ENCODE assay signal across 7 mouse cellular contexts in genomic region chr9:48537616-48538015, GRCm38 (mm10). TPM values are rescaled to one million over a fixed set of nuclear protein-coding genes. Genes with fewer than 3 reads are reported as not detected.
DNase-seq lines count a peak whose midpoint lies in the region; ATAC-seq lines count a peak whose summit lies in the region.
"Not testable (repeated sequence)": the region's sequence is repeated elsewhere in the genome, so short reads cannot be mapped to it uniquely, and the experiment has no call there.

No protein-coding gene starts in this region.

- peaks cover 19% of the 10 kb centered on the region for H3K4me1 ChIP-seq in embryonic facial prominence, embryonic 10.5 days
- not testable (repeated sequence) for H3K4me1 ChIP-seq in forebrain, embryonic 15.5 days; hindbrain, embryonic 12.5 days; midbrain, embryonic 12.5 days
- peaks cover 23% of the 10 kb centered on the region for H3K4me1 ChIP-seq in limb, embryonic 10.5 days

- DNase-seq in embryonic facial prominence, embryonic 10.5 days (ENCODE audit: low spot score); limb, embryonic 10.5 days (ENCODE audit: low spot score): not testable (repeated sequence)
- DNase-seq in naive thymus-derived CD4-positive, alpha-beta T cell, adult 2 months (ENCODE audit: low read depth): peak; percentile 37
- DNase-seq in retina, postnatal 1 day: peak; percentile 16

- 38% methylated on average over 1 of the region's 1 CpGs for WGBS in embryonic facial prominence, embryonic 10.5 days
- WGBS in forebrain, embryonic 15.5 days: 23% methylated on average over 1 of the region's 1 CpGs
- 13% methylated on average over 1 of the region's 1 CpGs for WGBS in hindbrain, embryonic 12.5 days
- 32% methylated on average over 1 of the region's 1 CpGs for WGBS in limb, embryonic 10.5 days
- 50% methylated on average over 1 of the region's 1 CpGs for WGBS in midbrain, embryonic 12.5 days

- not testable (repeated sequence) for ATAC-seq in forebrain, embryonic 15.5 days (replicated peaks); hindbrain, embryonic 12.5 days (ENCODE audit: low FRiP score); midbrain, embryonic 12.5 days (ENCODE audit: low FRiP score, low read depth)

- not testable (repeated sequence) for H3K4me3 ChIP-seq in embryonic facial prominence, embryonic 10.5 days; forebrain, embryonic 15.5 days; hindbrain, embryonic 12.5 days; limb, embryonic 10.5 days; midbrain, embryonic 12.5 days

- 0 out of 2 replicates have a peak overlapping the region, but pooled peaks have one; percentile 52 for H3K27ac ChIP-seq in embryonic facial prominence, embryonic 10.5 days (replicated peaks)
- H3K27ac ChIP-seq in forebrain, embryonic 15.5 days (replicated peaks); hindbrain, embryonic 12.5 days; midbrain, embryonic 12.5 days (replicated peaks): not testable (repeated sequence)
- peak overlapping the region; percentile 76; the same call in 1 of the 2 replicates for H3K27ac ChIP-seq in limb, embryonic 10.5 days

- peaks cover 23% of the 10 kb centered on the region; the same call in 1 of the 2 replicates for H3K27me3 ChIP-seq in embryonic facial prominence, embryonic 10.5 days (replicated peaks; ENCODE audit: low read depth, poor library complexity, severe bottlenecking)
- H3K27me3 ChIP-seq in forebrain, embryonic 15.5 days; hindbrain, embryonic 12.5 days; limb, embryonic 10.5 days (ENCODE audit: low read depth, poor library complexity, severe bottlenecking): not testable (repeated sequence)
- peaks cover 18% of the 10 kb centered on the region for H3K27me3 ChIP-seq in midbrain, embryonic 12.5 days

- not testable (repeated sequence) for H3K9ac ChIP-seq in forebrain, embryonic 15.5 days (replicated peaks)
- 0 out of 2 replicates have a peak overlapping the region, but pooled peaks have one; percentile 10 for H3K9ac ChIP-seq in hindbrain, embryonic 12.5 days
- 0 out of 2 replicates have a peak overlapping the region, but pooled peaks have one; percentile 0 for H3K9ac ChIP-seq in midbrain, embryonic 12.5 days (replicated peaks)

- H3K4me2 ChIP-seq in forebrain, embryonic 15.5 days (replicated peaks): peak overlapping the region; percentile 48; the same call in 1 of the 2 replicates
- H3K4me2 ChIP-seq in hindbrain, embryonic 12.5 days (replicated peaks): peak overlapping the region; percentile 47
- H3K4me2 ChIP-seq in midbrain, embryonic 12.5 days (replicated peaks): peak overlapping the region; percentile 52; the same call in 1 of the 2 replicates

- not testable (repeated sequence) for H3K36me3 ChIP-seq in embryonic facial prominence, embryonic 10.5 days (replicated peaks); forebrain, embryonic 15.5 days; hindbrain, embryonic 12.5 days; limb, embryonic 10.5 days; midbrain, embryonic 12.5 days

- H3K9me3 ChIP-seq in embryonic facial prominence, embryonic 10.5 days: peaks cover 15% of the 10 kb centered on the region; the same call in 1 of the 2 replicates
- not testable (repeated sequence) for H3K9me3 ChIP-seq in forebrain, embryonic 15.5 days; hindbrain, embryonic 12.5 days (replicated peaks); limb, embryonic 10.5 days (replicated peaks); midbrain, embryonic 12.5 days

RNA-seq across cellular contexts. Expression of gene Gm5617, which starts 42.4 kb away (rescaled TPM):
- polyA plus RNA-seq in embryonic facial prominence, embryonic 10.5 days (2016; fragmentation: Nextera tagmentation; extraction: Ambion mirVana): 26.8 and 27.9 TPM in 2 replicates
- 23.1 and 25.3 TPM in 2 replicates for polyA plus RNA-seq in forebrain, embryonic 15.5 days (2015; fragmentation: Nextera tagmentation; extraction: Ambion mirVana)
- 37.6 and 39.5 TPM in 2 replicates for polyA plus RNA-seq in hindbrain, embryonic 12.5 days (2016; fragmentation: Nextera tagmentation; extraction: Ambion mirVana)
- polyA plus RNA-seq in limb, embryonic 10.5 days (2016; fragmentation: Nextera tagmentation; extraction: Ambion mirVana): 23.5 and 26.9 TPM in 2 replicates
- polyA plus RNA-seq in midbrain, embryonic 12.5 days (2016; fragmentation: Nextera tagmentation; extraction: Ambion mirVana): 40.6 and 41.7 TPM in 2 replicates

RNA-seq across cellular contexts. Expression of gene Rbm7, which starts 42.5 kb away (rescaled TPM):
- polyA plus RNA-seq in embryonic facial prominence, embryonic 10.5 days (2016; fragmentation: Nextera tagmentation; extraction: Ambion mirVana): 115 and 118 TPM in 2 replicates
- 104 and 105 TPM in 2 replicates for polyA plus RNA-seq in forebrain, embryonic 15.5 days (2015; fragmentation: Nextera tagmentation; extraction: Ambion mirVana)
- polyA plus RNA-seq in hindbrain, embryonic 12.5 days (2016; fragmentation: Nextera tagmentation; extraction: Ambion mirVana): 100 and 101 TPM in 2 replicates
- 119 and 123 TPM in 2 replicates for polyA plus RNA-seq in limb, embryonic 10.5 days (2016; fragmentation: Nextera tagmentation; extraction: Ambion mirVana)
- polyA plus RNA-seq in midbrain, embryonic 12.5 days (2016; fragmentation: Nextera tagmentation; extraction: Ambion mirVana): 98.0 and 106 TPM in 2 replicates

RNA-seq across cellular contexts. Expression of gene Rexo2, which starts 57.2 kb away (rescaled TPM):
- polyA plus RNA-seq in embryonic facial prominence, embryonic 10.5 days (2016; fragmentation: Nextera tagmentation; extraction: Ambion mirVana): 109 and 110 TPM in 2 replicates
- polyA plus RNA-seq in forebrain, embryonic 15.5 days (2015; fragmentation: Nextera tagmentation; extraction: Ambion mirVana): 100 and 115 TPM in 2 replicates
- polyA plus RNA-seq in hindbrain, embryonic 12.5 days (2016; fragmentation: Nextera tagmentation; extraction: Ambion mirVana): 81.3 and 85.6 TPM in 2 replicates
- polyA plus RNA-seq in limb, embryonic 10.5 days (2016; fragmentation: Nextera tagmentation; extraction: Ambion mirVana): 95.8 and 123 TPM in 2 replicates
- polyA plus RNA-seq in midbrain, embryonic 12.5 days (2016; fragmentation: Nextera tagmentation; extraction: Ambion mirVana): 78.3 and 79.8 TPM in 2 replicates
